Mouse (Mus musculus) hindbrain, embryonic 11.5 days (tissue): ENCODE results near the gene Synpr. TPM values are rescaled to one million over a fixed set of nuclear protein-coding genes. Genes with fewer than 3 reads are reported as not detected.

Experiments
- ATAC-seq: fragments of 200-750 bp; cut with Nextera tagmentation; 2 replicates; pipeline ENCODE4 v1.8.0; 2017; ENCODE audit warnings: mild to moderate bottlenecking, moderate TSS enrichment, moderate library complexity; ENCODE audit not compliant: low FRiP score
- DNase-seq: peaks from one replicate; pipeline ENCODE4 v3.0.0-alpha.2; 2015; ENCODE audit warnings: low spot score
- H3K27ac ChIP-seq: fragments of 300-500 bp; sonication (generic); 2 replicates; pipeline ENCODE4 v1.5.1; 2014; ENCODE audit warnings: mild to moderate bottlenecking, low read depth, low read length
- H3K27me3 ChIP-seq: fragments of 300-500 bp; sonication (generic); 2 replicates; pipeline ENCODE4 v1.6.1; 2014; ENCODE audit warnings: mild to moderate bottlenecking, low read length, moderate library complexity, mixed read lengths; ENCODE audit not compliant: control insufficient read depth, insufficient read depth
- H3K36me3 ChIP-seq: fragments of 300-500 bp; sonication (generic); 2 replicates; pipeline ENCODE4 v1.6.1; 2014; ENCODE audit warnings: mild to moderate bottlenecking, low read length, moderate library complexity, mixed read lengths; ENCODE audit not compliant: control insufficient read depth, insufficient read depth
- H3K4me1 ChIP-seq: fragments of 300-500 bp; sonication (generic); replicated peaks from 2 replicates; pipeline ENCODE4 v1.6.1; 2014; ENCODE audit warnings: low read length, mixed read lengths; ENCODE audit not compliant: control insufficient read depth, insufficient read depth
- H3K4me2 ChIP-seq: fragments of 300-500 bp; sonication (generic); replicated peaks from 2 replicates; pipeline ENCODE4 v1.6.1; 2014; ENCODE audit warnings: mild to moderate bottlenecking, low read depth, low read length
- H3K4me3 ChIP-seq: fragments of 300-500 bp; sonication (generic); 2 replicates; pipeline ENCODE4 v1.5.1; 2014; ENCODE audit warnings: low read depth, low read length
- H3K9ac ChIP-seq: fragments of 300-500 bp; sonication (generic); 2 replicates; pipeline ENCODE4 v1.6.1; 2014; ENCODE audit warnings: low read depth, low read length
- H3K9me3 ChIP-seq: fragments of 300-500 bp; sonication (generic); 2 replicates; pipeline ENCODE4 v1.6.1; 2016; ENCODE audit warnings: low read length; ENCODE audit not compliant: control insufficient read depth
- WGBS: fragments of 180-500 bp; shearing (Covaris S2); extraction: QIAGEN DNeasy Blood & Tissue Kit; methylation state at CpG from one replicate; pipeline ENCODE4 v1.1.7; 2014; 5-methylcytosine and 5-hydroxymethylcytosine counted together
- polyA plus RNA-seq: library from polyadenylated mRNA; unstranded; fragments of >200 nt; fragmentation: Nextera tagmentation; extraction: Ambion mirVana; gene quantifications from 2 replicates; pipeline ENCODE4 v1.2.1, GENCODE M21; 2014

Synpr gene
- polyA plus RNA-seq, 1 experiment from 2014 or later, result 14.8 TPM

DNA sequence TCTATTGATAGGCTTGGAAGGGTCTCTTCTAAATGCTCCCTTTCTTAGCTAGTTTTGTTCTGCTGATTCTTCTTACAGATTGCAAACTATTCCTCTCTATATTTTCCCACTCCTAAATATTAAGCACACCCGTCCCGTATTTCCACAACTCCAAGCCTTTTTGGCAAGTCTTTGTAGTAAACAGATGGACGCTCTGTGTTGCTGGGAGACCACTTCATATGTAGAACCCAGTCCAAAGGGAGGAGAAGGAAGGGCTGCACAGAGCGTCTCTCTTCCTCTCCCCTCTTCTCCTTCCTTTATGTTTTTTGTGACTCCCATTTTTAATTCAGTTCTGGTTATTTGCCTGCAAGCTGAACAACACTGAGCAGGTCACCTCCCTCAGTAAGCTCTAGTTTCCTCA, 1.4 kb upstream of the Synpr start:
- H3K27me3 ChIP-seq, result no peaks in the 10 kb centered on the region
- H3K9ac ChIP-seq, result no peak overlapping the region
- no peak overlapping the region for H3K4me2 ChIP-seq
- no peak overlapping the region for H3K27ac ChIP-seq
- no peaks in the 10 kb centered on the region for H3K9me3 ChIP-seq
- no peaks in the 10 kb centered on the region for H3K36me3 ChIP-seq
- H3K4me3 ChIP-seq, result no peak overlapping the region
- WGBS, result 77% methylated on average over 4 of the region's 4 CpGs
- DNase-seq (no peak), ATAC-seq (no peak)
- H3K4me1 ChIP-seq, result no peaks in the 10 kb centered on the region

DNA sequence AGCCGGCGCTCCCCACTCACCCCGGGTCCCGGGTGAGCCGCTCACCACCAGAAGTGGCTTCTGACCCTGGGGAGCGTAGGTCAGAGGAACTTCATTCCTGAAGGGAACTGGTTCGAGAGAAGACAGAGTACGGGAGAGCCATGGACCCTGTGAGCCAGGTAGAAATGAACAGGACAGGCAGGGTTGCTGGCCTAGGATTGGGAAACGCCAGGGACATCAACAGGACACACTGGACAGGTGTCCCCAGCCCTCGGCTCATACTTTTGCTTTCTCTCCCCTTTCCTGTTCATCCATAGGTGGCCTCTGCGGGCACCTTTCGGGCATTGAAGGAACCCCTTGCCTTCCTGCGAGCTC, 242 bp downstream of the Synpr start:
- Histone ChIP-seq H3K9me3 (no peaks in the 10 kb centered on the region), H3K27me3 (no peaks in the 10 kb centered on the region), H3K4me3 (peak overlapping the region; percentile 35), H3K4me1 (no peaks in the 10 kb centered on the region), H3K4me2 (peak overlapping the region; percentile 72), H3K9ac (peak overlapping the region; percentile 32; the same call in 1 of the 2 replicates), H3K27ac (no peak overlapping the region), H3K36me3 (no peaks in the 10 kb centered on the region)
- DNase-seq (no peak), ATAC-seq (no peak)
- WGBS, result 23% methylated on average over 13 of the region's 13 CpGs

DNA sequence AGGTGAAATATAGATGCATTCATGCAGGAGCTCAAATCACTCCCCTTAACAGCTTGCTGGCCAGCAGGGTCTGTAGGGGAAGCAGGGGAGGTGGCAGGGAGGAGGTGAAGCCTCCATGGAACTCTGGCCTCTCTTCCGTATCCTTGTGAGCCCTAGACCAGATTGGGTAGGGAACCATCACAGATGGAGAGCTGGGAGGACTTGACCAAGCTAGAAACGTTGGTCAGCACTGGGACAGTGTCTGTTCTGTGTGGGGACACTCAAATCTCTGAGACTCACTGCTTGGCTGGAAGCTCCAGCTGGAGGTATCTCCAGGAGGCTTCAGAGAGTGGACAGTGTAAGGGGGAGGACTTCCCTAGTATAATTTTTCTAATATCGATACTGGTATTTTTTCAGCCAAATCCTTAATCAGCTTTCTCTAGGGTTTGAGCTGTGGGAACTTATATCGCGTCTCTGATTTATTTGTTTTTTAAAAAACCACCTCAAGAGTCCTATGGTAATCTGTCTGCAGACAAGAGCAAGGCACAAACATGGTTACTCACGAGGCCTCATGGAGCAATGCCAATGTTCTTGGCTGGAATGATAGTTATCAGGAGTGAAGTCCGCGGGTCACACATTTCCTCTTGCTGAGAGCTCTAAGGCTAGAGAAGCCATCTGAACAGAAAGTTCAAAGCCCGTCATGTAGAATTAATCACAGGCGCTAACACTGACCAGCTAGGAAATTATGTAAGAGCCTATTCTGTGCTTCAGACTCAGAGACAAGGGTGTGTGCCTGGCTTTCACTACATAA, 956 bp downstream of the Synpr start:
- no peaks in the 10 kb centered on the region for H3K4me1 ChIP-seq
- WGBS, result 82% methylated on average over 10 of the region's 10 CpGs
- H3K4me3 ChIP-seq, result no peak overlapping the region
- no peak overlapping the region for H3K4me2 ChIP-seq
- H3K27me3 ChIP-seq, result no peaks in the 10 kb centered on the region
- no peak overlapping the region for H3K9ac ChIP-seq
- DNase-seq (no peak), ATAC-seq (no peak)
- H3K36me3 ChIP-seq, result no peaks in the 10 kb centered on the region
- H3K27ac ChIP-seq, result no peak overlapping the region
- no peaks in the 10 kb centered on the region for H3K9me3 ChIP-seq

DNA sequence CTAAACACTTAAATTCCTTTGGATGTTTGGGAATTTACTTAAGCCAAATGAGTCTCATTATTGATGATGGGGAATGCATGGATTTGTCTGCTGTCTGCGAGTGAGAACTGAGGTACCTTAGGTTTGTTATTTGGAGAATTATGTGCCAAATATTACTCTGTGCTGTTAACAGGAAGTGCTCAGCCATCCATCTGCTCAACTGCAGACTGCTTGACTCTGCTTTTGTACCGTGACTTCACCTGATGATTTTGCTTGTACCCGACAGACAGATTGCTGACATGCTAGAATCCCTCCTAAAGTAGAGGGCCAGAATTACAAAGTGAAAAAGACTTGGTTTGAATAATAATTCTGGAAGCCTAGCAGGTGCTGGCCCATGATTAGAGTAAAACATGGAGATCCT, 9.6 kb downstream of the Synpr start:
- no peak for ATAC-seq
- 90% methylated on average over 3 of the region's 3 CpGs for WGBS
- Histone ChIP-seq H3K4me2 (no peak overlapping the region), H3K27me3 (no peaks in the 10 kb centered on the region), H3K4me3 (no peak overlapping the region), H3K9me3 (no peaks in the 10 kb centered on the region), H3K36me3 (no peaks in the 10 kb centered on the region), H3K9ac (no peak overlapping the region), H3K4me1 (no peaks in the 10 kb centered on the region), H3K27ac (no peak overlapping the region)
- DNase-seq, result no peak

DNA sequence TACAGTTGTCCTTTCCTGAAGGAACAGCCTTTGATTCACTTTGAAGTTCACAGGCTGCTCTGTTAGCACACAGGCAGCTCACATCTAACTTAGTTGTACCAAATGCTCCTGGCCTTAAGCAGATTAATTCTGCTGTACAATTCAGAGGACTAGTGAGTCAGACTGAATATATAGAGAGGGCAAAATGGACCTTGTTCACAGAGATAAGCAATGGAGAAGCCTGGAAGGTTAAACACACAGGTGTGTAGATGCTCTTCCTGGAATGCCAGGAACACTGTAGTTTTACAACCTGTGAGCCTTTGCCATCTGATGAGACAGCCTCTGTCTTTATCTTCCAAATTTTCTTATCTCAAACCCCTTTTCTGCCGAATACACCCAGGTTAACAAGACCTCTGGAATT, 29.7 kb downstream of the Synpr start:
- Histone ChIP-seq H3K4me1 (no peaks in the 10 kb centered on the region), H3K9me3 (no peaks in the 10 kb centered on the region), H3K27me3 (no peaks in the 10 kb centered on the region), H3K9ac (no peak overlapping the region), H3K4me3 (no peak overlapping the region), H3K27ac (no peak overlapping the region), H3K36me3 (no peaks in the 10 kb centered on the region), H3K4me2 (no peak overlapping the region)
- DNase-seq (no peak), ATAC-seq (no peak)
- WGBS, result 79% methylated on average over 1 of the region's 1 CpGs

DNA sequence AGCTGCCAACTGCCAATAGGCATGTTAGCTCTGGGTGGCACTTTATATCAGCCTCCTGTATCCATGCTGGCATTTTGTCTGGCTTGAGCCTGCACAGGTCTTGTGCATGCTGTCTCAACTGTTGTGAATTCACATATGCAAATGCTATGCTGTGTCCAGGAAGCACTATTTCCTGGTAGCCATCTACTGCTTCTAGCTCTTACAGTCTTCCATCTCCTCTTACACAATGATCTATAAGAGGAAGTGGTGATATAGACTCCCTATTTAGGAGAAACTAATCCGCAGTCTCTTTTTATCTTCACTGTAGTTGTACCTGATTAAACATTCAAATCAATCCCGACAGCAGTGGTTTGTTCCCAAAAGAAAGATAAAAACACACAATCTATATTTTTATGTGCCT, 43.9 kb downstream of the Synpr start:
- DNase-seq (no peak), ATAC-seq (no peak)
- Histone ChIP-seq H3K9me3 (no peaks in the 10 kb centered on the region), H3K4me2 (no peak overlapping the region), H3K9ac (no peak overlapping the region), H3K4me3 (no peak overlapping the region), H3K36me3 (no peaks in the 10 kb centered on the region), H3K27me3 (no peaks in the 10 kb centered on the region), H3K27ac (no peak overlapping the region), H3K4me1 (no peaks in the 10 kb centered on the region)
- 83% methylated on average over 2 of the region's 2 CpGs for WGBS

DNA sequence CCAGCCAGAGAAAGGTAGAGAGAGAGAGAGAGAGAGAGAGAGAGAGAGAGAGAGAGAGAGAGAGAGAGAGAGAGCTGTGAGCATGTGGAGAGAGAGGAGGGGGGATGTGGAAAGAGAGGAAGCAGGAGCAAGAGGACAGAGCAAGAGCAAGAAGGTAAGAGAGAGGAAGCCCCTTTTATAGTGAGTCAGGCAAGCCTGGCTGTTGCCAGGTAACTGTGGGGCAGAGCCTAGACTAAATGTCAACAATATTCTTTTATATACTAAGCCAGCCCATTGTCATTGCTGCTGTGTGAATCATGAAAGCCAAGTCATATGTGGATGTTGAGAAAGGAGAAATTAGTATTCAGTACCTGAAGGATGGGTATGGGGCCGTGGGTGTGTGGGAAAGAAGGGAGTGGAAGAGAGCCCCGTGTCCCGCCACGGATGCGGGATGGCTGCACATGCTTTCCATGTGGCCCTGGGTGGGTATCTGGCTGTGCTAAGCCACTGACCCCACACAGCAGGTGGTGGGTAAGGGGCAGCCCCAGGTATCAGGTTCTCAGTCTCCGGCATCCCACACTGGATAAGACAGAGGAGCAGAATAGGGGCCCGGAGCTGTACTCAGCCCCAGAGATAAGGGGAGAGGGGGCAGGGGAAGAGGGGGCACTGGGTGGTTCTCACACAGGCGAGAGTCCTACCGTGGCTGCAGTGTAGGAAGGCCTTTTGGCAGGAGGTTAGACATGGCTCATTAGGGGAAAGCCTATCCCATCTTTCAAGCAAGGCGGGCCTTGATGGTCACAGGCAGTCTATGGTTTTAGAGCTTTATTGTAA, 48.1 kb downstream of the Synpr start:
- Histone ChIP-seq H3K27me3 (no peaks in the 10 kb centered on the region), H3K9ac (no peak overlapping the region), H3K4me1 (no peaks in the 10 kb centered on the region), H3K27ac (no peak overlapping the region), H3K4me2 (no peak overlapping the region), H3K4me3 (no peak overlapping the region), H3K9me3 (no peaks in the 10 kb centered on the region), H3K36me3 (no peaks in the 10 kb centered on the region)
- DNase-seq, result no peak
- peak; percentile 75; the same call in 1 of the 2 replicates for ATAC-seq
- 45% methylated on average over 10 of the region's 10 CpGs for WGBS

DNA sequence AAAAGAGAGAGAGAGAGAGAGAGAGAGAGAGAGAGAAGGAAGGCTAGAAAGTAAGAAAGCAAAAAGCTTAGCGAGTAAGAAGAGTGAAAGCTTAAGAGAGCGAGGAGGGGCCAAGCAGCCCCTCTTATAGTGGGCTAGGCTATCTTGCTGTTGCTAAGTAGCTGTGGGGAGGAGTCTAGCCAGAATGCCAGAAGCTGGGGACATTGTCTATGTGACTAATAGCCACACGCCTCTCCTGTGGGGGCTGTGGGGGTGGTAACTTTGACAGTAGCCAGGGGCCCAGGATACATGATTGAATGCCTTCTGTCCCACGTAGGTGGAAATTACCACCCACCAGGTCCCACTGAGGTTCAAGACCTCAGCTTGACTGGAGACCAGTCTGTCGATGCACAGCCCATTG, 48.8 kb downstream of the Synpr start:
- no peaks in the 10 kb centered on the region for H3K36me3 ChIP-seq
- H3K4me2 ChIP-seq, result no peak overlapping the region
- H3K4me1 ChIP-seq, result no peaks in the 10 kb centered on the region
- H3K9ac ChIP-seq, result no peak overlapping the region
- no peak for DNase-seq
- no peak overlapping the region for H3K4me3 ChIP-seq
- no peak overlapping the region for H3K27ac ChIP-seq
- no peaks in the 10 kb centered on the region for H3K9me3 ChIP-seq
- H3K27me3 ChIP-seq, result no peaks in the 10 kb centered on the region
- 41% methylated on average over 5 of the region's 5 CpGs for WGBS
- ATAC-seq, result peak; percentile 56; the same call in 1 of the 2 replicates

DNA sequence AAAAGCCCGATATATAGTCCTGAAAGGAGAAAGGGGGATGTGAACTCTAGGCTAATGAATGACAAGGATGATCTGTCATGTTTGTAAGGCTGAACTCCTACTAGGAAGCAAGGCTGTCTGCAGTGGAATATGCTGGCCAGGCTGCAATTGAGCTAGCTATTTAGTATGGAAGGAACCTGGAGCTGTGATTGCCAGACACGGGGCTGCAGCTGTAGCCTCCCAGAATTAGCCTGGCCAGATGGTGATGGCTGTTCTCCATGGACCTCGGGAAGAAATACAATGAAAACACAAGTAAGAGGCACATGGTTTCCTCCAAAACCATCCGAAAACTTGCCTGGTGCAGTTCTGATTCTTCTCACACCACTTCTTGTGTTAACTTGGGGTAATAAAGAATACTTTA, 51.6 kb downstream of the Synpr start:
- ATAC-seq (0 out of 2 replicates have a peak, but pooled peaks have one; percentile 38), DNase-seq (no peak)
- Histone ChIP-seq H3K27me3 (no peaks in the 10 kb centered on the region), H3K4me2 (no peak overlapping the region), H3K4me3 (no peak overlapping the region), H3K27ac (no peak overlapping the region), H3K36me3 (no peaks in the 10 kb centered on the region), H3K9ac (no peak overlapping the region), H3K9me3 (no peaks in the 10 kb centered on the region), H3K4me1 (no peaks in the 10 kb centered on the region)
- WGBS, result 59% methylated on average over 4 of the region's 4 CpGs
